Mouse (Mus musculus): ENCODE measurements at regions not wholly inside any gene's neighbourhood (a gene's known extent, or its start where the extent isn't known, plus 50 kb on each side); places are given as distances from the start of the nearest gene placed in this dataset.

DNA sequence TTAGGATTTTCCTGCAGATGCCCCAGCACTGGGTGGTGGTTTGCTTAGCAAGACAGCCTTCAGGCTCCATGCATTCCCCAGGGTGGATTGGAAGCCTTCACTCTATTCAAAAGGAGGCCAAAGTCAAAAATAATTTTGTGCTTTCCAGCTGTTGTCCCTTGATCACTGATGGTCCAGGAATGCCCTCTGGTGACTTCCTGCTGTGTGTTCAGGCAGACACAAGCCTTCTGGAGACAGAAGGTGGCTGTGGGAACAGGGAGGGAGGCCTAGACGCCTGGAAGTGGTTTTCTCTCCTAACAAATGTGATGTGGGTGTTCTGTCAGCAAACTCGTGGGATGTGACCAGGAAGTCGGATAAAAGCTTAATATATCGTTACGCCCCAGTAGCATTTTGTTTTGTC lies 81.3 kb downstream of the Atp6ap1l start:
- Histone ChIP-seq H3K9me3 (replicated peaks; ENCODE audit: control insufficient read depth, low read length) (no peaks in the 10 kb centered on the region), H3K27me3 (ENCODE audit: control insufficient read depth, insufficient read depth, low read length) (no peaks in the 10 kb centered on the region), H3K27ac (ENCODE audit: low read depth) (no peak overlapping the region), H3K4me1 (ENCODE audit: control insufficient read depth, insufficient read depth) (0 out of 2 replicates have a peak, but pooled peaks cover 3% of the 10 kb centered on the region), H3K36me3 (replicated peaks; ENCODE audit: control insufficient read depth, insufficient read depth, low read length) (no peaks in the 10 kb centered on the region), H3K4me3 (ENCODE audit: low read depth, low read length) (no peak overlapping the region), H3K4me2 (ENCODE audit: low read depth, low read length) (no peak overlapping the region), H3K9ac (replicated peaks; ENCODE audit: low read depth, low read length) (no peak overlapping the region)
- TF ChIP-seq EP300 (IDR thresholded peaks at IDR 0.05; ENCODE audit: low read depth) = no peak
- peak; percentile 43 for TF ChIP-seq CTCF (IDR thresholded peaks at IDR 0.05; ENCODE audit: low read depth)
- ATAC-seq (ENCODE audit: insufficient read depth, low read depth) = no peak
- DNase-seq (ENCODE audit: low spot score) = peak; percentile 14
- WGBS = 55% methylated on average over 5 of the region's 5 CpGs

- no peak overlapping the region for H3K4me2 ChIP-seq (ENCODE audit: low read depth, low read length)
- WGBS = 84% methylated on average over 4 of the region's 4 CpGs
- no peak overlapping the region for H3K9ac ChIP-seq (replicated peaks; ENCODE audit: low read depth, low read length)
- no peaks in the 10 kb centered on the region for H3K4me1 ChIP-seq (ENCODE audit: control insufficient read depth, insufficient read depth)
- ATAC-seq (ENCODE audit: insufficient read depth, low read depth) (no peak), DNase-seq (ENCODE audit: low spot score) (no peak)
- H3K9me3 ChIP-seq (replicated peaks; ENCODE audit: control insufficient read depth, low read length) = no peaks in the 10 kb centered on the region
- no peak overlapping the region for H3K27ac ChIP-seq (ENCODE audit: low read depth)
- TF ChIP-seq CTCF (IDR thresholded peaks at IDR 0.05; ENCODE audit: low read depth) (no peak), EP300 (IDR thresholded peaks at IDR 0.05; ENCODE audit: low read depth) (no peak)
- no peaks in the 10 kb centered on the region for H3K27me3 ChIP-seq (ENCODE audit: control insufficient read depth, insufficient read depth, low read length)
- no peaks in the 10 kb centered on the region for H3K36me3 ChIP-seq (replicated peaks; ENCODE audit: control insufficient read depth, insufficient read depth, low read length)
- no peak overlapping the region for H3K4me3 ChIP-seq (ENCODE audit: low read depth, low read length)
These were observed 83.3 kb downstream of the Atp6ap1l start for GRCm38 (mm10) chr13:90821898-90822297.

- Histone ChIP-seq H3K9ac (replicated peaks; ENCODE audit: low read depth, low read length) (no peak overlapping the region), H3K9me3 (replicated peaks; ENCODE audit: control insufficient read depth, low read length) (no peaks in the 10 kb centered on the region), H3K27me3 (ENCODE audit: control insufficient read depth, insufficient read depth, low read length) (no peaks in the 10 kb centered on the region), H3K4me3 (ENCODE audit: low read depth, low read length) (no peak overlapping the region), H3K4me2 (ENCODE audit: low read depth, low read length) (no peak overlapping the region), H3K36me3 (replicated peaks; ENCODE audit: control insufficient read depth, insufficient read depth, low read length) (no peaks in the 10 kb centered on the region), H3K4me1 (ENCODE audit: control insufficient read depth, insufficient read depth) (no peaks in the 10 kb centered on the region), H3K27ac (ENCODE audit: low read depth) (no peak overlapping the region)
- WGBS = 33% methylated on average over 3 of the region's 3 CpGs
- DNase-seq (ENCODE audit: low spot score) = no peak
- TF ChIP-seq CTCF (IDR thresholded peaks at IDR 0.05; ENCODE audit: low read depth) = no peak
- ATAC-seq (ENCODE audit: insufficient read depth, low read depth) = no peak
These were observed 84.7 kb downstream of the Atp6ap1l start for GRCm38 (mm10) chr13:90820453-90820852.

- H3K4me3 ChIP-seq (ENCODE audit: low read depth, low read length) = no peak overlapping the region
- no peak overlapping the region for H3K9ac ChIP-seq (replicated peaks; ENCODE audit: low read depth, low read length)
- H3K4me1 ChIP-seq (ENCODE audit: control insufficient read depth, insufficient read depth) = no peaks in the 10 kb centered on the region
- ATAC-seq (ENCODE audit: insufficient read depth, low read depth) = no peak
- no peak overlapping the region for H3K27ac ChIP-seq (ENCODE audit: low read depth)
- WGBS = 43% methylated on average over 7 of the region's 7 CpGs
- no peak overlapping the region for H3K4me2 ChIP-seq (ENCODE audit: low read depth, low read length)
- no peak for DNase-seq (ENCODE audit: low spot score)
- H3K9me3 ChIP-seq (replicated peaks; ENCODE audit: control insufficient read depth, low read length) = no peaks in the 10 kb centered on the region
- H3K27me3 ChIP-seq (ENCODE audit: control insufficient read depth, insufficient read depth, low read length) = no peaks in the 10 kb centered on the region
- TF ChIP-seq EP300 (IDR thresholded peaks at IDR 0.05; ENCODE audit: low read depth) (no peak), CTCF (IDR thresholded peaks at IDR 0.05; ENCODE audit: low read depth) (no peak)
- no peaks in the 10 kb centered on the region for H3K36me3 ChIP-seq (replicated peaks; ENCODE audit: control insufficient read depth, insufficient read depth, low read length)
These were observed 85.2 kb downstream of the Atp6ap1l start for GRCm38 (mm10) chr13:90819934-90820333.

- Histone ChIP-seq H3K27me3 (ENCODE audit: control insufficient read depth, insufficient read depth, low read length) (no peaks in the 10 kb centered on the region), H3K9me3 (replicated peaks; ENCODE audit: control insufficient read depth, low read length) (no peaks in the 10 kb centered on the region), H3K36me3 (replicated peaks; ENCODE audit: control insufficient read depth, insufficient read depth, low read length) (no peaks in the 10 kb centered on the region), H3K27ac (ENCODE audit: low read depth) (no peak overlapping the region), H3K4me1 (ENCODE audit: control insufficient read depth, insufficient read depth) (no peaks in the 10 kb centered on the region), H3K9ac (replicated peaks; ENCODE audit: low read depth, low read length) (no peak overlapping the region), H3K4me2 (ENCODE audit: low read depth, low read length) (no peak overlapping the region), H3K4me3 (ENCODE audit: low read depth, low read length) (no peak overlapping the region)
- ATAC-seq (ENCODE audit: insufficient read depth, low read depth) (no peak), DNase-seq (ENCODE audit: low spot score) (no peak)
- TF ChIP-seq EP300 (IDR thresholded peaks at IDR 0.05; ENCODE audit: low read depth) (no peak), CTCF (IDR thresholded peaks at IDR 0.05; ENCODE audit: low read depth) (no peak)
- WGBS = 63% methylated on average over 4 of the region's 4 CpGs
These were observed 90.8 kb downstream of the Atp6ap1l start for GRCm38 (mm10) chr13:90814174-90814865.

- no peaks in the 10 kb centered on the region for H3K9me3 ChIP-seq (replicated peaks; ENCODE audit: control insufficient read depth, low read length)
- no peak overlapping the region for H3K4me3 ChIP-seq (ENCODE audit: low read depth, low read length)
- no peaks in the 10 kb centered on the region for H3K27me3 ChIP-seq (ENCODE audit: control insufficient read depth, insufficient read depth, low read length)
- H3K9ac ChIP-seq (replicated peaks; ENCODE audit: low read depth, low read length) = no peak overlapping the region
- WGBS = 79% methylated on average over 6 of the region's 6 CpGs
- H3K27ac ChIP-seq (ENCODE audit: low read depth) = no peak overlapping the region
- H3K36me3 ChIP-seq (replicated peaks; ENCODE audit: control insufficient read depth, insufficient read depth, low read length) = no peaks in the 10 kb centered on the region
- no peak for DNase-seq (ENCODE audit: low spot score)
- TF ChIP-seq EP300 (IDR thresholded peaks at IDR 0.05; ENCODE audit: low read depth) (no peak), CTCF (IDR thresholded peaks at IDR 0.05; ENCODE audit: low read depth) (no peak)
- no peak for ATAC-seq (ENCODE audit: insufficient read depth, low read depth)
- H3K4me1 ChIP-seq (ENCODE audit: control insufficient read depth, insufficient read depth) = no peaks in the 10 kb centered on the region
- H3K4me2 ChIP-seq (ENCODE audit: low read depth, low read length) = no peak overlapping the region
These were observed 95.1 kb downstream of the Atp6ap1l start for GRCm38 (mm10) chr13:90810011-90810410.

Measured in heart, postnatal 0 days (tissue).